Mouse (Mus musculus): ENCODE results near the gene Barhl1.

- TF ChIP-seq POLR2A (IDR thresholded peaks at IDR 0.05; ENCODE audit: extremely low read depth, insufficient read depth, low read length) (no peak), CTCF (IDR thresholded peaks at IDR 0.05; ENCODE audit: low read depth, low read length) (no peak)
These were observed 14.2 kb downstream of the Barhl1 start for GRCm38 (mm10) chr2:28902291-28902690.

All from liver, adult 2 months (tissue).